Mouse (Mus musculus) liver, embryonic 15.5 days (tissue): ENCODE measurements around the gene Parvg. TPM values are rescaled to one million over a fixed set of nuclear protein-coding genes. Genes with fewer than 3 reads are reported as not detected.

Experiments used
- ATAC-seq: fragments of 200-750 bp; cut with Nextera tagmentation; 2 replicates; pipeline ENCODE4 v1.8.0; 2017; ENCODE audit warnings: moderate number of reproducible peaks, mild to moderate bottlenecking, moderate library complexity; ENCODE audit not compliant: insufficient read depth
- H3K27ac ChIP-seq: fragments of 300-500 bp; sonication (generic); replicated peaks from 2 replicates; pipeline ENCODE4 v1.5.1; 2015; ENCODE audit warnings: mild to moderate bottlenecking, inconsistent platforms
- H3K27me3 ChIP-seq: fragments of 300-500 bp; sonication (generic); 2 replicates; pipeline ENCODE4 v1.6.1; 2015; ENCODE audit warnings: mild to moderate bottlenecking, inconsistent platforms
- H3K36me3 ChIP-seq: fragments of 300-500 bp; sonication (generic); replicated peaks from 2 replicates; pipeline ENCODE4 v1.6.1; 2015; ENCODE audit warnings: moderate library complexity, mild to moderate bottlenecking, inconsistent platforms
- H3K4me1 ChIP-seq: fragments of 300-500 bp; sonication (generic); replicated peaks from 2 replicates; pipeline ENCODE4 v1.6.1; 2015; ENCODE audit warnings: inconsistent platforms
- H3K4me2 ChIP-seq: fragments of 300-500 bp; sonication (generic); 2 replicates; pipeline ENCODE4 v1.6.1; 2015; ENCODE audit warnings: moderate library complexity, mild to moderate bottlenecking, inconsistent platforms
- H3K4me3 ChIP-seq: fragments of 300-500 bp; sonication (generic); replicated peaks from 2 replicates; pipeline ENCODE4 v1.5.1; 2015; ENCODE audit warnings: mild to moderate bottlenecking, inconsistent platforms
- H3K9ac ChIP-seq: fragments of 300-500 bp; sonication (generic); 2 replicates; pipeline ENCODE4 v1.6.1; 2015; ENCODE audit warnings: moderate library complexity, mild to moderate bottlenecking, inconsistent platforms
- H3K9me3 ChIP-seq: fragments of 300-500 bp; sonication (generic); replicated peaks from 2 replicates; pipeline ENCODE4 v1.6.1; 2016; ENCODE audit warnings: inconsistent platforms
- WGBS: fragments of 180-500 bp; shearing (Covaris S2); methylation state at CpG from one replicate; pipeline ENCODE4 v1.1.7; 2015; ENCODE audit warnings: mixed read lengths; ENCODE audit not compliant: insufficient replicate concordance; 5-methylcytosine and 5-hydroxymethylcytosine counted together
- polyA plus RNA-seq: library from polyadenylated mRNA; unstranded; fragments of >200 nt; fragmentation: Nextera tagmentation; extraction: Ambion mirVana; gene quantifications from 2 replicates; pipeline ENCODE4 v1.2.1, GENCODE M21; 2015

Parvg gene
- polyA plus RNA-seq, 1 experiment from 2014 or later: 13.8 TPM

- 66% methylated on average over 10 of the region's 10 CpGs for WGBS
- no peaks in the 10 kb centered on the region for H3K9me3 ChIP-seq
- no peak for ATAC-seq
- no peak overlapping the region for H3K4me3 ChIP-seq
- H3K27ac ChIP-seq: no peak overlapping the region
- H3K4me2 ChIP-seq: no peak overlapping the region
- 0 out of 2 replicates have a peak, but pooled peaks cover 5% of the 10 kb centered on the region for H3K36me3 ChIP-seq
- H3K9ac ChIP-seq: no peak overlapping the region
- peaks cover 20% of the 10 kb centered on the region for H3K4me1 ChIP-seq
- no peaks in the 10 kb centered on the region for H3K27me3 ChIP-seq
Observed at GRCm38 (mm10) chr15:84305333-84305732, 18.5 kb upstream of the Parvg start.

- Histone ChIP-seq H3K4me1 (peaks cover 53% of the 10 kb centered on the region), H3K4me3 (no peak overlapping the region), H3K9me3 (no peaks in the 10 kb centered on the region), H3K9ac (no peak overlapping the region), H3K27ac (no peak overlapping the region), H3K4me2 (peak overlapping the region; percentile 35; the same call in 1 of the 2 replicates), H3K27me3 (no peaks in the 10 kb centered on the region), H3K36me3 (0 out of 2 replicates have a peak, but pooled peaks cover 5% of the 10 kb centered on the region)
- ATAC-seq: no peak
- 41% methylated on average over 11 of the region's 11 CpGs for WGBS
Observed at GRCm38 (mm10) chr15:84310271-84310670, 13.6 kb upstream of the Parvg start.

GRCm38 (mm10) chr15:84311295-84312085, 12.3 kb upstream of the Parvg start:
- Histone ChIP-seq H3K4me3 (no peak overlapping the region), H3K36me3 (0 out of 2 replicates have a peak, but pooled peaks cover 5% of the 10 kb centered on the region), H3K9ac (no peak overlapping the region), H3K27ac (peak overlapping the region; percentile 65; the same call in 1 of the 2 replicates), H3K9me3 (no peaks in the 10 kb centered on the region), H3K4me1 (peaks cover 53% of the 10 kb centered on the region), H3K27me3 (no peaks in the 10 kb centered on the region), H3K4me2 (peak overlapping the region; percentile 35)
- peak; percentile 87 for ATAC-seq
- 35% methylated on average over 9 of the region's 9 CpGs for WGBS

DNA sequence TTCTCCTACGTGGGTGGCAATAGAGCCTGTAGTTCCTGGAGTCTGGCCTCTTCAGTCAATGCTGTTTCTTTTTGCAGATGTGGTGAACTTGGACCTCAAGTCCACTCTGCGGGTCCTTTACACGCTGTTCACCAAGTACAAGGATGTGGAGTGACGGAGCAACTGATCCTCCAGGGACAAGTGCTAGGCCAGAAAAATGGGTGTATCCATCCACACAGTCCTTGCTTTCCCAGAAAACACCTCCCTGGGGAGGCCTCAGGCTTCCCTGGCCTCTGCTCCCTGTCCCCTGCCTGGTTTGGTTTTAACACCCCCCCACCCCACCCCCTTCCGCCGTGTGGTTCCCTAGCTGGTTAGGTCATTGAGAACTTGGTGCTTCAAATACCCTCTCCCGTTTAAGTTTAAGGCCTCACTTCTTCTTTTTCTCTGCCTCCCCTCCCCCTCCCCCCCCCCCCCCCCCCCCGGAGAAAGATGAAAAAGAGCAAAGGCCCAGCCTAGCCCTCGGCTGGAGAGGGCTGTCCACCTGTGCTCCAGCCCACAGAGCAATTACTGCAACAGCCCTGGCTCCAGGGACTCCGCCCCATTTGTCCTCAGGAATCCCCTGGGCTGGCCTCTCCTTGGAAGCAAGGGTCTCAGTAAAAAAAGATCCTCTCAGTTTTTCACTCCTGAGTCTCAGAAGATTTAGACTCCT, 10.8 kb upstream of the Parvg start:
- H3K9ac ChIP-seq: no peak overlapping the region
- H3K4me1 ChIP-seq: peaks cover 55% of the 10 kb centered on the region
- peak overlapping the region; percentile 81 for H3K27ac ChIP-seq
- H3K9me3 ChIP-seq: no peaks in the 10 kb centered on the region
- no peak overlapping the region for H3K4me3 ChIP-seq
- WGBS: 34% methylated on average over 10 of the region's 10 CpGs
- no peaks in the 10 kb centered on the region for H3K36me3 ChIP-seq
- ATAC-seq: no peak
- H3K27me3 ChIP-seq: no peaks in the 10 kb centered on the region
- H3K4me2 ChIP-seq: peak overlapping the region; percentile 8; the same call in 1 of the 2 replicates

- no peaks in the 10 kb centered on the region for H3K36me3 ChIP-seq
- H3K9me3 ChIP-seq: no peaks in the 10 kb centered on the region
- H3K27me3 ChIP-seq: no peaks in the 10 kb centered on the region
- H3K27ac ChIP-seq: peak overlapping the region; percentile 81
- WGBS: 16% methylated on average over 9 of the region's 9 CpGs
- H3K4me3 ChIP-seq: no peak overlapping the region
- H3K4me2 ChIP-seq: peak overlapping the region; percentile 8; the same call in 1 of the 2 replicates
- no peak for ATAC-seq
- H3K4me1 ChIP-seq: peaks cover 55% of the 10 kb centered on the region
- no peak overlapping the region for H3K9ac ChIP-seq
Observed at GRCm38 (mm10) chr15:84313566-84313878, 10.3 kb upstream of the Parvg start.

DNA sequence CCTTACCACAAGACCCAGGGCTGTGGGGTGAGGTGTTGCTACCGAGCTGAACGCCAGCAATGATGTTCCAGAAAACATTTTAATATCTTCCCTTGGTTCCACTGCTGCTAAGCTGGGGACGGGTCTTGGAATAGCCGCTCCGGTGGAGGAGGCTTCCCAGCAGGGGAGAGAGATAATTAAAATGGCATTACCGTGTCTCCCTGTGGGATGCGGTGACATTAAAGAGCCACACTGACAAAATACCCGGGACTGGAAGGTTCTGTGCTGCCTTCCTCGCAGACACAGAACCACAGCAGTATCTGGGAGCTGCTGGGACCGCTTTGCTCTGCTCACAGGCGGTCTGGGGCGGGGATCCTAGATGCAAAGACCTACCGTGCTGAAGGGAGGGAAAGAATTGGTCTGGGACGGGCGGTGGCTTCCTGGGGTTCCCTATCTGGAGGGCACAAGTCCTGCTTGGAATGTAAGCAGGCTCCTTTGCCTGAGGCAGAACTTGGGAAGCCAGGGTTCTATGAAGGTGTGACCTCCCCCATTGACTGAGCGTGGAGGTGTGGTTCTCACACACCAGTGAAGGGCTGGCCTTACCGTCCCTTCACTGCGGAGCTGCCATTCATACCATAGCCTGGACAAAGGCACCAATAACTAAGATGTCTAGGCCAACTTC, 9.3 kb upstream of the Parvg start:
- Histone ChIP-seq H3K27ac (peak overlapping the region; percentile 81), H3K4me2 (no peak overlapping the region)

DNA sequence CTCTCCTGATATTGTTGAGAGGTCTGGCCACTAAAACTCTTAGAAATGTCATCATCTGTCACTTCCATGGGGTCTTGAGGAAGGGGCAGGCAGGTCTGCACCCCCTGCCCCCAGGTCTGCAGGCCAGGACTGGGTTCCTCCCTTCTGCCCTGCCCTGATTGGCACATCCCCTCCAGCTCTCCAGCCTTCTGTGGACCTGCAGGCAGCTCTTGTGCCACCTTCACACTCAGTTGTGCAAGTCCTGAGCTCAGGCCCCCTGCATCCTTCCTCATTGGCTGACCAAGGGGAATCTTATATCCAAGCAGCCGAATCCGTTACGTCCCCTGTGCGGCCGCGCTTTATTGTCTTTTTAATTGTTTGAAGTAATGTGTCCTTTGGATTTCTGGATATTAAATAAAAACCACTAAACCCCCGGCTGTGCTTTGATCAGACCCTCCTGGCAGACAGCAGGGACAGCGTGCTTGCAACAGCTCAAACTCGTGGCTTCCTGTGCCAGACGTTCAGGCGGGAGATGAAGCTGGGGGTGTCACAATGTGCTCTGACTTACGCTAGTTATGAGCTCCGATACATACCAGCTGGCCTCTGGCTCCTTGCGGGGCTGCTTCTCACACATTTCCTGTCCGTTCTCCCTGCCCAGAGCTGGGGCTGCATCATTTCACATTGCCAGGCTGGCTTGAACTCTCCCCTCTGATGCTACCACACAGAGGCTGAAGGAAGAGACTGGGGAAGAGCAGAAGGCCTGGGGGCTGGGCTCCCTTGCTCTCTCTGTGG, 8.4 kb upstream of the Parvg start:
- Histone ChIP-seq H3K4me3 (no peak overlapping the region), H3K36me3 (no peaks in the 10 kb centered on the region), H3K4me1 (peaks cover 47% of the 10 kb centered on the region), H3K9ac (no peak overlapping the region), H3K9me3 (no peaks in the 10 kb centered on the region), H3K27ac (peak overlapping the region; percentile 81), H3K27me3 (no peaks in the 10 kb centered on the region), H3K4me2 (no peak overlapping the region)
- WGBS: 52% methylated on average over 15 of the region's 15 CpGs
- no peak for ATAC-seq

More for the DNA sequence above, 9.3 kb upstream of the Parvg start:
- Histone ChIP-seq H3K9ac (no peak overlapping the region), H3K9me3 (no peaks in the 10 kb centered on the region), H3K36me3 (no peaks in the 10 kb centered on the region), H3K27me3 (no peaks in the 10 kb centered on the region), H3K4me1 (peaks cover 52% of the 10 kb centered on the region), H3K4me3 (no peak overlapping the region)
- WGBS: 48% methylated on average over 18 of the region's 18 CpGs
- ATAC-seq: no peak

GRCm38 (mm10) chr15:84319393-84319792, 4.4 kb upstream of the Parvg start:
- H3K9ac ChIP-seq: no peak overlapping the region
- H3K27me3 ChIP-seq: no peaks in the 10 kb centered on the region
- H3K9me3 ChIP-seq: no peaks in the 10 kb centered on the region
- no peak overlapping the region for H3K4me3 ChIP-seq
- H3K4me2 ChIP-seq: no peak overlapping the region
- H3K27ac ChIP-seq: no peak overlapping the region
- peaks cover 9% of the 10 kb centered on the region; the same call in 1 of the 2 replicates for H3K4me1 ChIP-seq
- ATAC-seq: no peak
- H3K36me3 ChIP-seq: no peaks in the 10 kb centered on the region
- 69% methylated on average over 4 of the region's 4 CpGs for WGBS

- no peak overlapping the region for H3K4me2 ChIP-seq
- no peaks in the 10 kb centered on the region for H3K27me3 ChIP-seq
- peaks cover 13% of the 10 kb centered on the region; the same call in 1 of the 2 replicates for H3K4me1 ChIP-seq
- H3K9me3 ChIP-seq: no peaks in the 10 kb centered on the region
- H3K36me3 ChIP-seq: no peaks in the 10 kb centered on the region
- H3K27ac ChIP-seq: 0 out of 2 replicates have a peak overlapping the region, but pooled peaks have one; percentile 24
- H3K9ac ChIP-seq: no peak overlapping the region
- 47% methylated on average over 8 of the region's 8 CpGs for WGBS
- ATAC-seq: no peak
- H3K4me3 ChIP-seq: no peak overlapping the region
Observed at GRCm38 (mm10) chr15:84321544-84322174, 2.2 kb upstream of the Parvg start.

- peak overlapping the region; percentile 67 for H3K27ac ChIP-seq
- H3K4me3 ChIP-seq: peak overlapping the region; percentile 46
- no peaks in the 10 kb centered on the region for H3K36me3 ChIP-seq
- 23% methylated on average over 8 of the region's 8 CpGs for WGBS
- peaks cover 12% of the 10 kb centered on the region; the same call in 1 of the 2 replicates for H3K4me1 ChIP-seq
- peak overlapping the region; percentile 53 for H3K4me2 ChIP-seq
- no peaks in the 10 kb centered on the region for H3K9me3 ChIP-seq
- H3K27me3 ChIP-seq: no peaks in the 10 kb centered on the region
- H3K9ac ChIP-seq: peak overlapping the region; percentile 42
- peak; percentile 64 for ATAC-seq
Observed at GRCm38 (mm10) chr15:84324870-84325553, 1.2 kb downstream of the Parvg start.
